Mouse (Mus musculus): Measurements from ENCODE around the gene Dlat. TPM values are rescaled to one million over a fixed set of nuclear protein-coding genes. Genes with fewer than 3 reads are reported as not detected.
"Not testable (repeated sequence)": the region's sequence is repeated elsewhere in the genome, so short reads cannot be mapped to it uniquely, and the experiment has no call there.

Gene Dlat
- total RNA-seq, 4 experiments from 2014 or later, result 159 to 224 (median 179) TPM

DNA sequence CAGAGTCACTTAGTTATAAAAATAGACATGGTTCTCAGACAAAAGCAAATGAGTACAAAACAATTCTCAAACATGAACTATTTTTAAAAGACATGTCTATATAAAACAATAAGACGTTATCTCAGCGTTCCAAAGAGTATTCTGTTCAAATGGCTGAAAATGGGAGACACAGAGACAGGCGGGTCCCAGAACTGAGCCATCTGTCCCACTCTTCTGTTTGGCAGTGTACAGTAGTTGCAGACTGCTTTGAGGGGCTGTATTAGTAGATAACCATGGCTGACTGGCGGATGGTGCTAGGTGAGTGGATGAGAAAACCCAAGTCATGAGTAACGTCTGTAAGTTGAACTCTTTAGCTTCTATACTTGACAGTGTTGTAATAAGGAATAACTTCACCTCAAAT is 5.2 kb upstream of the Dlat start:
- no peak for DNase-seq (ENCODE audit: low spot score in 2 of 2)

DNA sequence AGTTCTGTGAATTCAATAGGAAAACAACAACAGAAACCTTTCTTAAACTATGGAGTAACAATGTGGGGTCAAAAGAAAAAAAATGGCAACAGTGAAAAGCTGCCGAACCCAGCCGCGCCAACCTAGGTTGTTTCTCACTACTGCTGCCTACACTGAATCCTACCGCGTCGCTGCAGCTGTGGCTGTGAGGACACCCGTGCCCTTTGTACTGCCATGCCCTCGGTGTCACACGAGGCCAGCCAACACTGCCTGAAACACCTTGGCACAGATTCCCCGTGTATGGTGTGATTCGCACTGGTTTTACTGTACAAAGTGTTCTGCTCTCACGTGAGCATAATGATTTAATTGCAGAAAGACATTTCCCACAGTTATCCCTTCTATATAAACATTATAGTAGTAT is 851 bp upstream of the Dlat start:
- DNase-seq (ENCODE audit: low spot score in 2 of 2), result peak; percentile 14 to 24

DNA sequence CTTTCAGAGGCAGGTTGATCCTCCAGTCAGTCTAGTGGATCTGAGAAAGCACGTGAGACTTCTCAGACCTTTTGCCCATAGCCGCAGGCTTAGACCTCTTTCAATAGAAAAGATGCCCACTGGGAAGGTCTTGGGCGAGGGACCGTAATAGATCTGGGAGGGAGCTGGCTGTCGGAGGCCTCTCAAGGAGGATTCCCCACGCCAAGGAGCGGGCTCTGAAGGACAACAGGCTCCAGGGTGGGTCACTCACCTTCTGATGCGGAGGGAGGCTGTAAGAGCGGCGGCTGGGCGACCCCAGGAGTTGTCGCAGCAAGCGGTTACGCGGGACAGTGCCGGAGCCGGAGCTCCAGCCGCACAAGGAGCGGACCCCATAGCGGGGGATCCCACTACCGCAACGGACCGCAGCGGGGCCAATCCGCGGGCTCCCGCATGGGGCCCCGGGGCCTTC is 615 bp downstream of the Dlat start:
- peak in 1 of 2 experiments; percentile 18 for DNase-seq (ENCODE audit: low spot score in 2 of 2)

DNA sequence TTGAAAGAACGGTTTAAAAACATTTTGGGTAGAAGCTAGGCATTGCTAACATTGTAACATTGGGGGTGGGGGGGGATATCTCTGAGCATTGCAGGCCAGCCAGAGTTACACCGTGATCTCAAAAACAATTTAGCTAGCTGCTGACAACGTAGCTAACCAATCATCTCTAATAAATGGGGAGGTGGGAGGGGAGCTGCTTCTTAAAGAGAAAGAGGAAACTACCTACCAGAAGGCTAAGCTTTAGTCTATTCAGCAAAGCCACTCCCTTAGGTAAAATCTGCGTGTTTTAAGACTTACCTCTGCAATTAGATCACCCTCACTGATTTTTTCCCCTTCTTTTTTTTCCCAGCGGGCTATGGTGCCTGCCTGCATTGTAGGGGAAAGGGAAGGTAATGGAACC is 1.2 kb downstream of the Dlat start:
- no peak for DNase-seq (ENCODE audit: low spot score in 2 of 2)

DNA sequence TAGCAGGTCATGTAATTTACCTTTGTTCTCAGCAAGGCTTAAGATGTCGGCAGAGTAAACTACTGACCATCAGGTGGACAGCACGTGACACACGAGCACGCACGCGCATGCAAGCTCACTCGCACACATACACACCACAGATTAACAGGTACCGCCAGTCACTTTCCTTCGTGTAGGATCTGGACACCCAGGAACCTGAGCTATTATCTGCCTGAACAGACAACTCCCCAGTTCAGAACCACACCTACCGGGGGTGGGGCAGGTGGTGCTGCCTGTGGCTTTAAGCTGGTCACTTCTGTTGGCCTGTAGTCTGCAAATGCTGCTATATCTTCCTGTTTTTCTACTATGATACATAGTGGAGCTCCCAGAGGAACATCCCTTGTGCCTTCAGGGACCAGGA is 9.1 kb downstream of the Dlat start:
- no peak for DNase-seq (ENCODE audit: low spot score in 2 of 2)

- DNase-seq (ENCODE audit: low spot score in 2 of 2), result peak in 1 of 2 experiments; percentile 9
Measured at GRCm38 (mm10) chr9:50646826-50647370, 12.7 kb downstream of the Dlat start.

GRCm38 (mm10) chr9:50634270-50634669 is 25.3 kb downstream of the Dlat start:
- no peak for DNase-seq (ENCODE audit: low spot score in 2 of 2)

DNA sequence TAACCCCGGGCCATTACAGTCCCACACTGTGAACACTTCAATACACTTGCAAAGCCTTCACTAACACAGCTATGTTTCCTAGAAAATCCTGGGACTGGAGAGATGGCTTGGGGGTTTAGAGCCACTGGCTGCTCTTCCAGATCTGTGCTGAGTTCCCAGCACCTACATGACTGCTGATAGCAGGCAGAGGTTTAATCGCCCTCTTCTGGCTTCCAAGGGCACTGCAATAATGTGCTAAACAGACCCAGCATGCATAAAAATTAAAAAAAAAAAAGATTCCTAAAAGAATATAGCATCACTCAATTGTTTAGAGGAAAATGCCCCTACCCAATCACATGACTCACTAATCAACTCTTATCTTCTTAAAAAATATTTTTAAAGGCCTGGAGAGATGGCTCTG is 26.5 kb downstream of the Dlat start:
- DNase-seq (ENCODE audit: low spot score in 2 of 2), result no peak

DNA sequence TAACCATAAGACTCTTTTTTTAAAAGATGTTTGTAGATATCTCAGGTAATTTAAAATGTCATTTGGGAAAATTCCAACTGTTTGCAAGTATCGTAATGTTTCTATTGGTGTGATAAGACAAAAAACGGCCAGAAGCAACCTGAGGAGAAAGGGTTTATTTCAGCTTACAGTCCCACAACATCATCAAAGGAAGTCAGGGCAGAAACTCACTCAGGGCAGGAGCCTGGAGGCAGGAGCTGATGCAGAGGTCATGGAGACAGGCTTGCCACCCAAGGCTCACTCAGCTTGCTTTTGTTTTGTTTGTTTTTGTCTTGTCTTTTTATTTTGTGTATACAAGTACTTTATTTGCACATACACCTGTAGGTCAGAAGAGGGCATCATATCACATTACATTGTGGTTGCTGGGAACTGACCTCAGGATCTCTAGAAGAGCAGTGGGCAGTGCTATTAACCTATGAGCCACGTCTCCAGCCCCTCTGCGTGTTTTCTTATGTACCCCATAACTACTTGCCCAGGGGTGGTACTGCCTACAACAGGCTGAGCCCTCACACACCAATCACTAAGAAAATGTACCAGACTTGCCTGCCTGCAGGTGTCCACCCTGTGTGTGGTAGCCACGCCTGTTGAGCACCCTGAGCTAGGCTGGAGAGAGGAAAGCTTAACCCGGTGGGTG is 27.4 kb downstream of the Dlat start:
- no peak for DNase-seq (ENCODE audit: low spot score in 2 of 2)

DNA sequence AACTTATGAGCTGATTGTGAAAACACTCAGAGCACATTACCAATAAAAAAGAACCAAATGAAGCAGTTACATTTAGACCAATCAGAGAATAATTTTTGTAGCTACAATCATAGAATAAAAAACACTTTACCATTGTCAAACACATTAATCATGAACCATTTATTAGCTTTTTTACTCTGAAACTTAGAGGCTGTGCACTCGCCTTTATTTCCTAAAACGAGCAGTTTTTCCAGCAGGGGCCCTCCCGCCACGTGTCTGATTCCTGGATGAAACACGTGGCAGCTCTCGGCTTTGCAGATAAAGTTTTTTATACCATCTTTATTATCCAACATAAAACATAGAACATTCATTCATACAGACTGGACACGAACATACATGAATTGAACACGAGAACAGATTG is 28.7 kb downstream of the Dlat start:
- DNase-seq (ENCODE audit: low spot score in 2 of 2), result not testable (repeated sequence)

- DNase-seq (ENCODE audit: low spot score in 2 of 2), result no peak
Measured at GRCm38 (mm10) chr9:50617794-50618330, 41.7 kb downstream of the Dlat start.

GRCm38 (mm10) chr9:50616766-50617603 is 42.6 kb downstream of the Dlat start, which contains the start of the genes Pih1d2 and Nkapd1:
Gene Pih1d2, plus strand, starts transcription at chr9:50617321.
Gene Nkapd1, minus strand, starts transcription at chr9:50617464.
- peak; percentile 78 for DNase-seq (ENCODE audit: low spot score in 2 of 2)

DNA sequence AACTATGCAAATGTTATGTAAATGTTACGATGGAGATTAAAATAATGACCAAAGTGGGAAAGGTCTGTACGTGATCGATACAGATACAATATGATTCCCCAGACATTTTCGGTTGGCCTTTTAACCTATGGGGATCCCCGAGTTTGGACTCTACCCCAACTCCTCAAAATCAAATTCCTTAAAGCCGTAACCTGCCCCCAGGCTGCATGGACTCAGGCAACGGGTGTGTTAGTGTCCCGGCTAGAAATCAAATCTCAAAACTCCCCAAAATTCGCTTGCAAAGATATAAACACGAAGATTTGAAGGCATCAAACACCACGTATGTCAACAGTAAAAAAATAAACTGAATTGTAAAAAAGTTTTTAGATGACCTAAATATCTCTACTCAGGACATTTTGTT is 43.4 kb downstream of the Dlat start:
- no peak for DNase-seq (ENCODE audit: low spot score in 2 of 2)

DNA sequence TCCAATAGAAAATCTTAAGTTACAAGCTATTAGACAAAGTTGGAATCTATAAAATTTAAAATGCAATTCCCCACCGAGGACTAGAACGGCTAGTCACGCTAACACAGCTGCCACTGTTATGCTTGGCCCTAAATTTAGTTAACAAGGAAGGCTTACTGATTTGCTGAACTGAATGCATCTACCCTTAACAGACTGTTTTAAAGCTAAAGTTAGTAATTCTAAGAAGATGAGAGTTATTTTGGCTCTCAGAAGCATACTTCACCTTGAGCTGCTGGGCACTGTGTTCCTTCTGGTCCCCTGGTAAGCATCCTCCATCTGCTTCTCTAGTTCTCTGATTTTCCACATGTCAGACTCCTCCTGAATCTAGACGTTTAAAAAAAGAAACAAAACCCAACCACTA is 47.5 kb downstream of the Dlat start:
- no peak for DNase-seq (ENCODE audit: low spot score in 2 of 2)

GRCm38 (mm10) chr9:50604338-50604737 is 55.2 kb downstream of the Dlat start:
- no peak for DNase-seq (ENCODE audit: low spot score in 2 of 2)

- DNase-seq (ENCODE audit: low spot score in 2 of 2), result no peak
Measured at GRCm38 (mm10) chr9:50603998-50604324, 55.6 kb downstream of the Dlat start.

DNA sequence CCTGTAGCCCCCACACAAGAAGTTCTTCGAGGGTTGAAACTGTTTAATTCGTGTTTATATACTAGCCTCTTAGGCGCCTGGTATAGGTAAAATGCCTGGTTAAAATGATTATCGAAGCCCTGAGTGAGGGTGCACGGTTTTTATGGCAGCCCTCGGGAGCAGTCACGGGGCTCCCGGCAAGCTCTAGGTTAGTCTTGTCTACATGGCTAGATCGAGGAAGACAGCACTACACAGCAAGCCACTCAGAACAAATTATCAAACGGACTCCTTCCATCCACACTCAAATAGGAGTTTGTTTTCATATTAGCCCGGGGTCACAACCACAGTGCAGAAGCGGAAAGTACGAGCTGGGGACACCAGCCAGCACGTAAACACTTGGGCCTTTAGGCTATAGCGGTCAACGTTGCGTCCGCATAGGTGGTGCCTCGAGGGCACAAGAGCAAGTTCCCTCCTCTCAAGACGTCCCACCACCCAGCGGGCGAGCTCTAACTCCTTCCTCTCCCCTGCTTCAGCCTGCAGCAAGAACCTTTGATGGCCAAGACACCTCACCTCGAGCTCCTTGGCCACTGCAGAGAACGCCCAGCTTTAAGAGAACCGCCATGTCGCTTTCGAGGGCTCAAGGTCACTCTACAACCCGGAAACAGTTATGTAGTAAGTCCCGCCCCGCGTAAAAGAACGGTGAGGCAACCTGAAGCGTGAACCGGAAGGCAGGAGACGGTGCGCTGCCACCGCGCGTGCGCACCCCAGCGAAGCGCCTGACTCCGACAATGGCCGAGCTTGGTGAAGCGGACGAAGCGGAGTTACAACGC is 56.2 kb downstream of the Dlat start, which contains the start of the genes Sdhd and Timm8b:
Gene Sdhd, minus strand, starts transcription at position 624 of the 809 bp plus-strand sequence.
Gene Timm8b, plus strand, starts transcription at position 722 of the 809 bp plus-strand sequence.
- peak; percentile 86 to 91 for DNase-seq (ENCODE audit: low spot score in 2 of 2)

GRCm38 (mm10) chr9:50602055-50602845 is 57.3 kb downstream of the Dlat start:
- no peak for DNase-seq (ENCODE audit: low spot score in 2 of 2)

DNA sequence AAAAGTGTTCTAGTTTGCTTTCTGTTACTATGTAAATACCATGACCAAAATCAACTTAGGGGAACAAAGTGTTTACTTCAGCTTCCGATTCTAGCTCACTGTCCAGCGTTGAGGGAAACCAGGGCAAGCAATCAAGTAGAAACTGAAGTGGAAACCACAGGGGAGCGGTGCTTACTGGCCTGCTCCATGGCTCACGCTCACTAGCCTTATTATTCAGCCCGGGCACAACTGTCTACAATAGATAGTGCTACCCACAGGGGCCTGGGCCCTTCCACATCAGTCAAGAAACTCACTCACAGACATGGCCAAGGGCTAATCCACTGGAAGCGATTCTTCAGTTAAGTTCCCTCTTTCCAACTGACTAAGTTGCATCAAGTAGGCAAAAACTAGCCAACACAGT is 58.0 kb downstream of the Dlat start:
- DNase-seq (ENCODE audit: low spot score in 2 of 2), result no peak

DNA sequence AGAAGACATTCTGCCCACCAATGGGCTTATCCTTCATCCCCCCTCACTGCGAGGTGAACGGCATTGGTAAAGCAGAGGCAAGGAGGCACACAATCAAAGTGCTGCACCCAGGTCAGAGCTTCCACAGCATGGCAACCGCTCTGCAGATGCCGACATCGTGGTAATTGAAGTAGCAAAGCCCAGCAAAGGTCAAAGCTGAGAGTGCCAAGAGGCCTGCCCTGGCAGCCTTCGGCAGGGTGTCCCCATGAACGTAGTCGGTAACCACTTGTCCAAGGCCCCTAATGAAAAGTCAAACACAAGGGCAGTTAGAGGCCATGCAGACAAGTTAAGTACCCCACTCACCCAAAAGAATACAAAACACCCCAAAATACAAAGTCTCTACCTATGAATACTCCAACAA is 62.6 kb downstream of the Dlat start:
- DNase-seq (ENCODE audit: low spot score in 2 of 2), result peak; percentile 34 to 64
